Mouse (Mus musculus) embryonic facial prominence, embryonic 13.5 days (tissue): Measurements from ENCODE around the gene Xlr5b. TPM values are rescaled to one million over a fixed set of nuclear protein-coding genes. Genes with fewer than 3 reads are reported as not detected.
"Not testable (repeated sequence)": the region's sequence is repeated elsewhere in the genome, so short reads cannot be mapped to it uniquely, and the experiment has no call there.

Experiments
- ATAC-seq: fragments of 200-750 bp; cut with Nextera tagmentation; 2 replicates; pipeline ENCODE4 v1.8.0; 2017; ENCODE audit warnings: low read depth; ENCODE audit not compliant: insufficient number of reproducible peaks, insufficient read depth, low FRiP score, low TSS enrichment
- H3K27ac ChIP-seq: fragments of 300-500 bp; sonication (generic); 2 replicates; pipeline ENCODE4 v1.5.1; 2015; ENCODE audit warnings: moderate library complexity, mild to moderate bottlenecking, inconsistent platforms
- H3K27me3 ChIP-seq: fragments of 300-500 bp; sonication (generic); 2 replicates; pipeline ENCODE4 v1.6.1; 2015; ENCODE audit warnings: mild to moderate bottlenecking, inconsistent platforms
- H3K36me3 ChIP-seq: fragments of 300-500 bp; sonication (generic); 2 replicates; pipeline ENCODE4 v1.6.1; 2015; ENCODE audit warnings: mild to moderate bottlenecking, inconsistent platforms
- H3K4me1 ChIP-seq: fragments of 300-500 bp; sonication (generic); 2 replicates; pipeline ENCODE4 v1.6.1; 2015; ENCODE audit warnings: inconsistent platforms
- H3K4me2 ChIP-seq: fragments of 300-500 bp; sonication (generic); 2 replicates; pipeline ENCODE4 v1.6.1; 2015; ENCODE audit warnings: moderate library complexity, mild to moderate bottlenecking, inconsistent platforms
- H3K4me3 ChIP-seq: fragments of 300-500 bp; sonication (generic); 2 replicates; pipeline ENCODE4 v1.5.1; 2015; ENCODE audit warnings: mild to moderate bottlenecking, inconsistent platforms
- H3K9ac ChIP-seq: fragments of 300-500 bp; sonication (generic); 2 replicates; pipeline ENCODE4 v1.6.1; 2015; ENCODE audit warnings: mild to moderate bottlenecking, inconsistent platforms
- H3K9me3 ChIP-seq: fragments of 300-500 bp; sonication (generic); 2 replicates; pipeline ENCODE4 v1.6.1; 2016; ENCODE audit warnings: inconsistent platforms
- WGBS: fragments of 180-500 bp; shearing (Covaris S2); methylation state at CpG from one replicate; pipeline ENCODE4 v1.1.7; 2015; ENCODE audit warnings: mixed read lengths; 5-methylcytosine and 5-hydroxymethylcytosine counted together
- polyA plus RNA-seq: library from polyadenylated mRNA; unstranded; fragments of >200 nt; fragmentation: Nextera tagmentation; extraction: Ambion mirVana; gene quantifications from 2 replicates; pipeline ENCODE4 v1.2.1, GENCODE M21; 2015

Gene Xlr5b
- not detected in 2 replicates for polyA plus RNA-seq

- not testable (repeated sequence) for H3K4me3 ChIP-seq, H3K36me3 ChIP-seq, H3K4me1 ChIP-seq, H3K9ac ChIP-seq, H3K9me3 ChIP-seq, ATAC-seq, H3K27me3 ChIP-seq, H3K27ac ChIP-seq, H3K4me2 ChIP-seq
- WGBS: no CpG with 5 or more reads among the region's 20 CpGs
These were observed at the start of gene Xlr5b for GRCm38 (mm10) chrX:73148496-73148895. Gene Xlr5b (plus strand): TSS chrX:73148796.

GRCm38 (mm10) chrX:73116747-73117146, 31.8 kb upstream of the Xlr5b start, which contains the start of gene Gm14685:
Gene Gm14685 (plus strand): TSS chrX:73117047.
- no CpG with 5 or more reads among the region's 7 CpGs for WGBS

GRCm38 (mm10) chrX:73122859-73123829, 25.5 kb upstream of the Xlr5b start:
- no CpG with 5 or more reads among the region's 12 CpGs for WGBS
- not testable (repeated sequence) for H3K4me1 ChIP-seq, H3K4me2 ChIP-seq, H3K27me3 ChIP-seq, H3K27ac ChIP-seq, H3K9me3 ChIP-seq, H3K36me3 ChIP-seq, H3K9ac ChIP-seq, H3K4me3 ChIP-seq, ATAC-seq

More at GRCm38 (mm10) chrX:73116747-73117146, 31.8 kb upstream of the Xlr5b start, which contains the start of gene Gm14685:
- H3K4me2 ChIP-seq, H3K4me1 ChIP-seq, H3K4me3 ChIP-seq, H3K9me3 ChIP-seq, H3K27ac ChIP-seq, ATAC-seq, H3K27me3 ChIP-seq, H3K9ac ChIP-seq, H3K36me3 ChIP-seq: not testable (repeated sequence)

- H3K9me3 ChIP-seq, H3K27me3 ChIP-seq, ATAC-seq, H3K27ac ChIP-seq, H3K9ac ChIP-seq, H3K4me3 ChIP-seq, H3K4me2 ChIP-seq, H3K4me1 ChIP-seq, H3K36me3 ChIP-seq: not testable (repeated sequence)
- no CpG with 5 or more reads among the region's 7 CpGs for WGBS
These were observed 5.4 kb upstream of the Xlr5b start for GRCm38 (mm10) chrX:73143218-73143618.

GRCm38 (mm10) chrX:73149350-73149749, 754 bp downstream of the Xlr5b start, which contains the start of gene DXBay18:
Gene DXBay18 (minus strand): TSS chrX:73149450.
- not testable (repeated sequence) for H3K4me2 ChIP-seq, H3K4me3 ChIP-seq, H3K9me3 ChIP-seq, H3K27ac ChIP-seq, ATAC-seq, H3K27me3 ChIP-seq, H3K4me1 ChIP-seq, H3K9ac ChIP-seq, H3K36me3 ChIP-seq
- WGBS: no CpG with 5 or more reads among the region's 7 CpGs

- not testable (repeated sequence) for H3K27me3 ChIP-seq, H3K9ac ChIP-seq, H3K4me2 ChIP-seq, H3K36me3 ChIP-seq, H3K9me3 ChIP-seq, H3K27ac ChIP-seq, ATAC-seq, H3K4me1 ChIP-seq, H3K4me3 ChIP-seq
- 81% methylated on average over 6 of the region's 15 CpGs for WGBS
These were observed 28.3 kb downstream of the Xlr5b start, which contains the start of gene Spin2d for GRCm38 (mm10) chrX:73176889-73177288. Gene Spin2d (minus strand): TSS chrX:73176989.

- ATAC-seq: not testable (repeated sequence)
These were observed 43.3 kb downstream of the Xlr5b start, which contains the start of gene Xlr3b for GRCm38 (mm10) chrX:73191934-73192333. Gene Xlr3b (plus strand): TSS chrX:73192207.

More at GRCm38 (mm10) chrX:73191934-73192333, 43.3 kb downstream of the Xlr5b start, which contains the start of gene Xlr3b:
- WGBS: 85% methylated on average over 9 of the region's 12 CpGs
- H3K4me3 ChIP-seq, H3K27me3 ChIP-seq, H3K4me1 ChIP-seq, H3K9me3 ChIP-seq, H3K9ac ChIP-seq, H3K27ac ChIP-seq, H3K4me2 ChIP-seq, H3K36me3 ChIP-seq: not testable (repeated sequence)

Other genes with a start within 250 kb of the Xlr5b start
- 77.3 and 81.1 TPM in 2 replicates for gene Cetn2, start 230.4 kb upstream of the Xlr5b start, polyA plus RNA-seq
- 22.4 and 22.7 TPM in 2 replicates for gene Nsdhl, start 230.2 kb upstream of the Xlr5b start, polyA plus RNA-seq
- 15.0 and 15.9 TPM in 2 replicates for gene Zfp185, start 161.5 kb upstream of the Xlr5b start, polyA plus RNA-seq
- gene Pnma5, start 111.7 kb upstream of the Xlr5b start, polyA plus RNA-seq: 0.17 TPM in 1 of 2 replicates, not detected in the other
- 0.07 and 0.19 TPM in 2 replicates for gene Pnma3, start 84.0 kb upstream of the Xlr5b start, polyA plus RNA-seq
- 0.60 and 0.62 TPM in 2 replicates for gene Xlr4a, start 66.3 kb upstream of the Xlr5b start, polyA plus RNA-seq
- 1.5 and 2.7 TPM in 2 replicates for gene Xlr3a, start 51.7 kb upstream of the Xlr5b start, polyA plus RNA-seq
- gene Gm14685, start 31.7 kb upstream of the Xlr5b start, polyA plus RNA-seq: 0.08 and 0.14 TPM in 2 replicates
- not detected in 2 replicates for gene DXBay18, start 654 bp downstream of the Xlr5b start, polyA plus RNA-seq
- gene Spin2d, start 28.2 kb downstream of the Xlr5b start, polyA plus RNA-seq: not detected in 2 replicates
- gene Xlr3b, start 43.4 kb downstream of the Xlr5b start, polyA plus RNA-seq: 10.7 and 11.3 TPM in 2 replicates
- 0.52 and 0.70 TPM in 2 replicates for gene Xlr4b, start 65.5 kb downstream of the Xlr5b start, polyA plus RNA-seq
- gene F8a, start 79.5 kb downstream of the Xlr5b start, polyA plus RNA-seq: 8.8 and 9.3 TPM in 2 replicates
- 0.85 TPM in 1 of 2 replicates, not detected in the other for gene Xlr4c, start 94.3 kb downstream of the Xlr5b start, polyA plus RNA-seq
- 0.15 TPM in 1 of 2 replicates, not detected in the other for gene Xlr3c, start 116.6 kb downstream of the Xlr5b start, polyA plus RNA-seq
- not detected in 2 replicates for gene Xlr5a, start 144.2 kb downstream of the Xlr5b start, polyA plus RNA-seq
- not detected in 2 replicates for gene Xlr5c, start 144.2 kb downstream of the Xlr5b start, polyA plus RNA-seq
- gene Gm45015, start 188.0 kb downstream of the Xlr5b start, polyA plus RNA-seq: not detected in 2 replicates
- gene Zfp275, start 193.8 kb downstream of the Xlr5b start, polyA plus RNA-seq: 14.7 and 18.0 TPM in 2 replicates
- not detected in 2 replicates for gene Gm18336, start 249.9 kb downstream of the Xlr5b start, polyA plus RNA-seq